Mouse (Mus musculus): Measurements from ENCODE around the gene Pifo.

DNA sequence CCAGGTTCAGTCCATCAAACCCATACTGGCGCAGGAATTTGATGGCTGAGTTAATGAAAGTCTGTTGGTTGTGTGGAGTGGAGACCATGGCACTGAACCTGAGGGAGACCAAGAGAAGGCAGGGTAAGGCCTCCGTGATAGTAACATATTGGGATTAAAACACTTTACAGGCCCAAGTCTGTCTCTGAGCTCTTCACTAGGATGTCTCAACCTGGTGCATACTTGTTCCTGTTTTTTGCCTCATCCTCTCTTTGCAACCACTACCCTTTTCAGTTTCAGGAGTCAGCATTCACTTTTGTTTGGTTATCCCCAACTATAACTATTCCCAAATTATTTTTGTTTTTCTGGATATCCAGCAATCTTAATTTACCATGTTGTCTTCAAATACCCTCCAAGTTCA lies 9.7 kb upstream of the Pifo start:
- TF ChIP-seq CTCF (IDR thresholded peaks at IDR 0.05; ENCODE audit: extremely low read depth, insufficient read depth, low read length) (no peak), POLR2A (IDR thresholded peaks at IDR 0.05; ENCODE audit: extremely low read depth, insufficient read depth, low read length) (no peak)

Data from cortical plate, adult 2 months (tissue).